Mouse (Mus musculus) limb, embryonic 14.5 days (tissue): ENCODE measurements around the gene Natd1. TPM values are rescaled to one million over a fixed set of nuclear protein-coding genes. Genes with fewer than 3 reads are reported as not detected.

ENCODE experiments used
- ATAC-seq: fragments of 200-750 bp; cut with Nextera tagmentation; 2 replicates; pipeline ENCODE4 v1.8.0; 2017; ENCODE audit warnings: low read depth, moderate number of reproducible peaks, moderate TSS enrichment; ENCODE audit not compliant: low FRiP score
- DNase-seq: peaks from one replicate; pipeline ENCODE4 v3.0.0-alpha.2; 2015; ENCODE audit warnings: low spot score
- H3K27ac ChIP-seq: fragments of 300-500 bp; sonication (generic); replicated peaks from 2 replicates; pipeline ENCODE4 v1.5.1; 2014; ENCODE audit warnings: low read depth, mild to moderate bottlenecking, low read length, moderate library complexity, mixed read lengths
- H3K27me3 ChIP-seq: fragments of 300-500 bp; sonication (generic); 2 replicates; pipeline ENCODE4 v1.6.1; 2014; ENCODE audit warnings: low read length, mixed read lengths; ENCODE audit not compliant: control insufficient read depth, insufficient read depth
- H3K36me3 ChIP-seq: fragments of 300-500 bp; sonication (generic); 2 replicates; pipeline ENCODE4 v1.6.1; 2014; ENCODE audit warnings: mild to moderate bottlenecking, low read length, moderate library complexity, mixed read lengths; ENCODE audit not compliant: control insufficient read depth, insufficient read depth
- H3K4me1 ChIP-seq: fragments of 300-500 bp; sonication (generic); 2 replicates; pipeline ENCODE4 v1.6.1; 2014; ENCODE audit warnings: antibody characterized with exemption, low read length, mixed read lengths; ENCODE audit not compliant: control insufficient read depth, insufficient read depth
- H3K4me2 ChIP-seq: fragments of 300-500 bp; sonication (generic); replicated peaks from 2 replicates; pipeline ENCODE4 v1.6.1; 2014; ENCODE audit warnings: low read depth, mild to moderate bottlenecking, low read length, moderate library complexity; ENCODE audit not compliant: severe bottlenecking
- H3K4me3 ChIP-seq: fragments of 300-500 bp; sonication (generic); replicated peaks from 2 replicates; pipeline ENCODE4 v1.5.1; 2014; ENCODE audit warnings: low read length
- H3K9ac ChIP-seq: fragments of 300-500 bp; sonication (generic); 2 replicates; pipeline ENCODE4 v1.6.1; 2014; ENCODE audit warnings: mild to moderate bottlenecking, low read depth, low read length, moderate library complexity; ENCODE audit not compliant: severe bottlenecking
- H3K9me3 ChIP-seq: fragments of 300-500 bp; sonication (generic); 2 replicates; pipeline ENCODE4 v1.6.1; 2016; ENCODE audit warnings: low read length; ENCODE audit not compliant: control insufficient read depth
- POLR2A ChIP-seq: fragments of 200-500 bp; IDR thresholded peaks from 2 replicates; pipeline ENCODE4 v1.8.0; 2012; ENCODE audit warnings: inconsistent platforms, mild to moderate bottlenecking, moderate library complexity, borderline replicate concordance; ENCODE audit not compliant: insufficient read depth, insufficient read length; ENCODE audit errors: extremely low read depth
- WGBS: fragments of 180-500 bp; shearing (Covaris S2); extraction: QIAGEN DNeasy Blood & Tissue Kit; methylation state at CpG from one replicate; pipeline ENCODE4 v1.1.7; 2014; 5-methylcytosine and 5-hydroxymethylcytosine counted together
- polyA plus RNA-seq, 2 experiments: library from polyadenylated mRNA; depleted of rRNA in 1 of 2; stranded (reverse) in 1 of 2; unstranded in 1 of 2; fragments of >200 nt; fragmentation: Nextera tagmentation in 1 of 2; extraction: Ambion mirVana in 1 of 2; gene quantifications; 2 replicates each; pipeline versions ENCODE4 v1.2.1 to v1.2.3; 2012 to 2014

The Natd1 gene
- polyA plus RNA-seq, 2 experiments: 21.6 to 25.5 TPM

DNA sequence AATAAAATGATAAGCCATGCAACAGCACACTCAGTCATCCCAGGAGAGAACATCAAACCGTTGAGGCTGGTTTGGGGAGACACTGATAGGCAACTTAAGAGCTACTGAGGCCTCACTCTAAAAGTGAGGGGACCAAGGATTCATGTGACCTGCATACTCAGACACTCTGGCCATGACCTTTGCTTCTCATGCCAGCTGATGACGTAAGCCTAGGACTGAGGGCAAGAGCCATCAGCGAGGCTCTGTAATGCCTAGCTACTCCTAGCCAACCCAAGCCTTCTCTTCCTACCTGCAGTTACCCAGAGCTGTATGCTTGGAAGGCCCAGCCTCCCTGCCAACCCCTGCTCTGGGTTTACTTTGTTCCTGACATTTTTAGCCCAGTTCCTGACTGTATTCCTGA is 52.6 kb downstream of the Natd1 start:
- ATAC-seq (no peak), DNase-seq (no peak)
- H3K9me3 ChIP-seq: no peaks in the 10 kb centered on the region
- no peak overlapping the region for H3K4me2 ChIP-seq
- H3K27ac ChIP-seq: no peak overlapping the region
- no peaks in the 10 kb centered on the region; the same call in 1 of the 2 replicates for H3K4me1 ChIP-seq
- 93% methylated on average over 3 of the region's 3 CpGs for WGBS
- no peak overlapping the region for H3K9ac ChIP-seq
- H3K4me3 ChIP-seq: no peak overlapping the region
- no peak for TF ChIP-seq POLR2A
- peaks cover 75% of the 10 kb centered on the region for H3K36me3 ChIP-seq
- H3K27me3 ChIP-seq: no peaks in the 10 kb centered on the region

DNA sequence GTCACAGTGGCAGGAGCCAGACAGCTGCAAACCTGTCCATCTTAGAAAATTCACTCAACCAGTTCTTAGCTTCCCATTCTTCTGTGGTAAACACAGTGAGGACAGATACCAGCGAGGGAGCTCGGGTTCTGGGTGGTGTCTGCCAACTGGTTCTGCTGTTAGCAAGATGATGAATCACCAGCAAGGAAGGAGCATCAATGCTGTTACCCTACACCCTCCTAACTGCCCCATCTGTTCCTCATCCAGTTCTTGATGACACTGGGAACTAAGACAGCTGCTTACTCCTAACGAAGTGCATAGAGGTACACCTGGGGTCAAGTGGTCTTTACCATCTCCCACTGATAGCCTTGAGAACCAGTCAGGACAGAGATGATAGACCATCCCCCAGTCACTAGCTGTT is 58.0 kb downstream of the Natd1 start:
- H3K27ac ChIP-seq: no peak overlapping the region
- H3K27me3 ChIP-seq: no peaks in the 10 kb centered on the region
- H3K4me3 ChIP-seq: no peak overlapping the region
- TF ChIP-seq POLR2A: no peak
- H3K4me2 ChIP-seq: no peak overlapping the region
- no peaks in the 10 kb centered on the region for H3K4me1 ChIP-seq
- 70% methylated on average over 3 of the region's 3 CpGs for WGBS
- DNase-seq (no peak), ATAC-seq (no peak)
- no peak overlapping the region for H3K9ac ChIP-seq
- peaks cover 79% of the 10 kb centered on the region for H3K36me3 ChIP-seq
- H3K9me3 ChIP-seq: no peaks in the 10 kb centered on the region

Other genes starting within 250 kb of the Natd1 start
- gene Llgl1, start 215.0 kb downstream of the Natd1 start, polyA plus RNA-seq (2012; rRNA removed): 97.9 and 141 TPM in 2 replicates
- gene Llgl1, start 215.0 kb downstream of the Natd1 start, polyA plus RNA-seq (2014; fragmentation: Nextera tagmentation; extraction: Ambion mirVana): 61.6 and 69.5 TPM in 2 replicates
- 120 and 138 TPM in 2 replicates for gene Flii, start 187.5 kb downstream of the Natd1 start, polyA plus RNA-seq (2012; rRNA removed)
- 66.3 and 70.1 TPM in 2 replicates for gene Flii, start 187.5 kb downstream of the Natd1 start, polyA plus RNA-seq (2014; fragmentation: Nextera tagmentation; extraction: Ambion mirVana)
- gene Mief2, start 186.4 kb downstream of the Natd1 start, polyA plus RNA-seq (2012; rRNA removed): 18.9 and 22.2 TPM in 2 replicates
- gene Mief2, start 186.4 kb downstream of the Natd1 start, polyA plus RNA-seq (2014; fragmentation: Nextera tagmentation; extraction: Ambion mirVana): 14.7 and 17.9 TPM in 2 replicates
- gene Top3a, start 137.4 kb downstream of the Natd1 start, polyA plus RNA-seq (2012; rRNA removed): 16.9 and 17.5 TPM in 2 replicates
- 14.3 and 16.2 TPM in 2 replicates for gene Top3a, start 137.4 kb downstream of the Natd1 start, polyA plus RNA-seq (2014; fragmentation: Nextera tagmentation; extraction: Ambion mirVana)
- 8.8 and 9.0 TPM in 2 replicates for gene Smcr8, start 137.2 kb downstream of the Natd1 start, polyA plus RNA-seq (2012; rRNA removed)
- gene Smcr8, start 137.2 kb downstream of the Natd1 start, polyA plus RNA-seq (2014; fragmentation: Nextera tagmentation; extraction: Ambion mirVana): 7.5 and 7.6 TPM in 2 replicates
- 26.4 and 30.4 TPM in 2 replicates for gene Shmt1, start 103.0 kb downstream of the Natd1 start, polyA plus RNA-seq (2012; rRNA removed)
- 33.8 and 35.9 TPM in 2 replicates for gene Shmt1, start 103.0 kb downstream of the Natd1 start, polyA plus RNA-seq (2014; fragmentation: Nextera tagmentation; extraction: Ambion mirVana)
- gene Dhrs7b, start 84.1 kb downstream of the Natd1 start, polyA plus RNA-seq (2012; rRNA removed): 17.3 and 18.7 TPM in 2 replicates
- gene Dhrs7b, start 84.1 kb downstream of the Natd1 start, polyA plus RNA-seq (2014; fragmentation: Nextera tagmentation; extraction: Ambion mirVana): 30.4 and 32.4 TPM in 2 replicates
- 82.5 and 88.5 TPM in 2 replicates for gene Tmem11, start 35.5 kb downstream of the Natd1 start, polyA plus RNA-seq (2012; rRNA removed)
- 67.7 and 70.7 TPM in 2 replicates for gene Tmem11, start 35.5 kb downstream of the Natd1 start, polyA plus RNA-seq (2014; fragmentation: Nextera tagmentation; extraction: Ambion mirVana)
- 34.3 and 52.1 TPM in 2 replicates for gene Map2k3, start 17.3 kb upstream of the Natd1 start, polyA plus RNA-seq (2012; rRNA removed)
- gene Map2k3, start 17.3 kb upstream of the Natd1 start, polyA plus RNA-seq (2014; fragmentation: Nextera tagmentation; extraction: Ambion mirVana): 76.4 and 83.1 TPM in 2 replicates
- 0.47 and 0.55 TPM in 2 replicates for gene Kcnj12, start 107.8 kb upstream of the Natd1 start, polyA plus RNA-seq (2012; rRNA removed)
- gene Kcnj12, start 107.8 kb upstream of the Natd1 start, polyA plus RNA-seq (2014; fragmentation: Nextera tagmentation; extraction: Ambion mirVana): 0.14 and 0.62 TPM in 2 replicates
- gene Tnfrsf13b, start 212.0 kb upstream of the Natd1 start, polyA plus RNA-seq (2012; rRNA removed): 3.8 and 5.1 TPM in 2 replicates
- 2.2 and 3.6 TPM in 2 replicates for gene Tnfrsf13b, start 212.0 kb upstream of the Natd1 start, polyA plus RNA-seq (2014; fragmentation: Nextera tagmentation; extraction: Ambion mirVana)